Mouse (Mus musculus) hindbrain, embryonic 13.5 days (tissue): ENCODE measurements at regions not wholly inside any gene's neighbourhood (a gene's known extent, or its start where the extent isn't known, plus 50 kb on each side); places are given as distances from the start of the nearest gene placed in this dataset.
"Not testable (repeated sequence)": the region's sequence is repeated elsewhere in the genome, so short reads cannot be mapped to it uniquely, and the experiment has no call there.

Source experiments
- ATAC-seq: fragments of 200-750 bp; cut with Nextera tagmentation; 2 replicates; pipeline ENCODE4 v1.8.0; 2017; ENCODE audit warnings: moderate TSS enrichment; ENCODE audit not compliant: low FRiP score
- H3K27ac ChIP-seq: fragments of 300-500 bp; sonication (generic); 2 replicates; pipeline ENCODE4 v1.5.1; 2015; ENCODE audit warnings: inconsistent platforms, mild to moderate bottlenecking, moderate library complexity
- H3K27me3 ChIP-seq: fragments of 300-500 bp; sonication (generic); 2 replicates; pipeline ENCODE4 v1.6.1; 2015; ENCODE audit warnings: mild to moderate bottlenecking, inconsistent platforms
- H3K36me3 ChIP-seq: fragments of 300-500 bp; sonication (generic); 2 replicates; pipeline ENCODE4 v1.6.1; 2015; ENCODE audit warnings: mild to moderate bottlenecking, inconsistent platforms
- H3K4me1 ChIP-seq: fragments of 300-500 bp; sonication (generic); replicated peaks from 2 replicates; pipeline ENCODE4 v1.6.1; 2015; ENCODE audit warnings: inconsistent platforms
- H3K4me2 ChIP-seq: fragments of 300-500 bp; sonication (generic); 2 replicates; pipeline ENCODE4 v1.6.1; 2015; ENCODE audit warnings: inconsistent platforms, mild to moderate bottlenecking, moderate library complexity
- H3K4me3 ChIP-seq: fragments of 300-500 bp; sonication (generic); 2 replicates; pipeline ENCODE4 v1.5.1; 2015; ENCODE audit warnings: mild to moderate bottlenecking, inconsistent platforms
- H3K9ac ChIP-seq: fragments of 300-500 bp; sonication (generic); 2 replicates; pipeline ENCODE4 v1.6.1; 2015; ENCODE audit warnings: mild to moderate bottlenecking, inconsistent platforms
- H3K9me3 ChIP-seq: fragments of 300-500 bp; sonication (generic); 2 replicates; pipeline ENCODE4 v1.6.1; 2016; ENCODE audit warnings: inconsistent platforms
- WGBS: fragments of 180-500 bp; shearing (Covaris S2); methylation state at CpG from one replicate; pipeline ENCODE4 v1.1.7; 2015; 5-methylcytosine and 5-hydroxymethylcytosine counted together

DNA sequence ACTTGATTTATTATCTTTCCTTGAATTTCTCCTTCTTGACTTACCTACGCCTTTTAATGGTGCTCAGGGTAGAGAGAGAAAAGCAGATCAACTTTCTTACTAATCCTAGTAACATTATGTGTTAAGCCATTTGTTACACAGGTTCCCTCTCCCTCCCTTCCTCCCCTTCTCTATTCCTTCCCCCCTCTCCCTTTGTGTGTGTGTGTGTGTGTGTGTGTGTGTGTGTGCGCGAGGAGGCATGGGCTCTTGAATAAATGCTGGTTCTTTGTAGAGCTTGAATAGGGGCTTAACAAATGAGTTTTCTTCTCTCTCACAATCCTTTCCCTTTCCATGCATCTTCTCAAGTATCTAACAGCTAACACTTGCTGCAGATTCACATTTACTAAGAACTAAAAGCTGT is 160.4 kb upstream of the Meox2 start:
- H3K4me3 ChIP-seq = no peak overlapping the region
- no peak overlapping the region for H3K4me2 ChIP-seq
- no peak overlapping the region for H3K27ac ChIP-seq
- no peaks in the 10 kb centered on the region for H3K4me1 ChIP-seq
- H3K9me3 ChIP-seq = no peaks in the 10 kb centered on the region
- ATAC-seq = no peak
- H3K27me3 ChIP-seq = no peaks in the 10 kb centered on the region
- H3K9ac ChIP-seq = no peak overlapping the region
- 64% methylated on average over 3 of the region's 3 CpGs for WGBS
- no peaks in the 10 kb centered on the region for H3K36me3 ChIP-seq

DNA sequence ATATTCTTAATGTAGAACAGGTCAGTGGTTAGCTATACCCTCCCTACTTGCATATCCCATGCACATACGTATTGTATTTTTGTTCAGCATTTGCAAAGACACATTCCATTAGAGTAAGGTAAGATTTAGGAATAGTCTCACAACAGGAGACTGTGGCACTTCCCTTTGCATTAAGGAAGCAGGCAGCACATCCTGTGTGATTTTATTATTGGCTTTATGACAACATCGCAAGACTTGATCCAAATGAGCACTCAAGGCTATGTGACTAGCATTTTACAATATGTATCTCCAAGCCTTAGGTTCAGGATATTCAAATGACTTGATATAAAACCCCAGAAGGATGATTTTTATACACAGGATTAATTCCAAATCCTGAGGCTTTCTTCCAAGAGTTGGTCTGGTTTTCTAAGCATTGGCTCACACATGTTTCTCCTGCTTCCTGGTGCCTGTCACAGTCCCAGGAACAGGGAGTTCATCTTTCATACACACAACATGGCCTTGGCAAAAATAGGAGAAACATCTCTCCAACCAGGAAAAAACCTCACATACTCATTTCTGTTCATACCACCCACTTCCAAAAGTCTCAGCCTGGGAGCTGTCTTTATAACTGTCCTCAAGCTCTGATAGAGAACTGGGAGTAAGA is 159.1 kb upstream of the Meox2 start:
- no peaks in the 10 kb centered on the region for H3K4me1 ChIP-seq
- H3K36me3 ChIP-seq = no peaks in the 10 kb centered on the region
- no peak overlapping the region for H3K27ac ChIP-seq
- H3K4me3 ChIP-seq = no peak overlapping the region
- ATAC-seq = no peak
- no peak overlapping the region for H3K4me2 ChIP-seq
- H3K27me3 ChIP-seq = no peaks in the 10 kb centered on the region
- WGBS = 92% methylated on average over 2 of the region's 2 CpGs
- H3K9ac ChIP-seq = no peak overlapping the region
- no peaks in the 10 kb centered on the region for H3K9me3 ChIP-seq

DNA sequence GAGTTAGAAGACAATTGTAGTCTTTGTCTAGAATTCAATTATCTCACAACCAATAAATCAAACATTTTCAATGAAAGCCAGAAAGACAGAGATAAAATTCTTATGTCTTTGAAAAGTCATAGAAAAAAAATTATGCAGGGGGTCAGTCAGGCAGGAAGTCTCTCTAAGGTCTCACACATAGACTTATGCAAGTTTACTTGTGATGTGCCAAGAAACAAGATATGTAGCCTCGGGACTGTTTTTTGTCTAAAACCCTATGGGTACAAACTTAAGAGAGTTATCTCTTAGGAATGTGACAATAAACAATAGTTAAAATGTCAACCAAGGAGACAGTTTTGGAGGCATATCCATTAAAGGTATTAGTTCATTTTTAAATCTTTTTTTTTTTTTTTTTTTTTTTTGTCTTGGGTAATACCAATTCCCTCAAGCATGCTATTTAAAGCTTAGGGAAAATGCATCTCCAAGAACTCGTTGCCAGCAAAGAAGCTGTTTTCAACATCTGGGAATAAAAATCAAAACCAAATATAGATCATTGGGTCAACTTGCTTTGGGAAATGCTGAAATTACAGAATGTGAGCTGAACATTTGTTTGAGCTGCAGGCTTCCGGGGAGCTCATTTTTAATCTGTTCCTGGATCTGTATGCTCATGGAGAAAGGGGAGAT is 133.8 kb upstream of the Meox2 start:
- H3K27ac ChIP-seq = no peak overlapping the region
- no peaks in the 10 kb centered on the region for H3K4me1 ChIP-seq
- H3K4me2 ChIP-seq = no peak overlapping the region
- H3K9me3 ChIP-seq = no peaks in the 10 kb centered on the region
- no peak overlapping the region for H3K4me3 ChIP-seq
- no peak for ATAC-seq
- H3K27me3 ChIP-seq = no peaks in the 10 kb centered on the region
- 82% methylated on average over 3 of the region's 3 CpGs for WGBS
- H3K9ac ChIP-seq = no peak overlapping the region
- H3K36me3 ChIP-seq = no peaks in the 10 kb centered on the region

DNA sequence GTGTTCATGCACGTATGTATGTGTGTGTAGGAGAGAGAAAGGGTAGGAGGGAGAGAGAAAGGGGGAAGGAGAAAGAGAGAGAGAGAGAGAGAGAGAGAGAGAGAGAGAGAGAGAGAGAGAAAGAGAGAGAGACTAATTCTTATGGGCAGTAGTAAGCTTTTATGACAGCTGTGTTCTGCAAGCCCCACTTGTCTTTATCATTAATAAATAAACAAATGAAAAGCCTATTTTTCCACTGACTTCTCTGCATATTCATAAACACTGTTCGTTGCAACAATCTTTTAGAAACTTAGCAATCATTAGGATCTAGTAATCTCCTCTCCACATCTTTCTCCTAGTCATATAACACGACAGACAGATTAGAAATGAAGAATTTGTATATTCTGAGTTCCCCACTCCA is 131.2 kb upstream of the Meox2 start:
- no peaks in the 10 kb centered on the region for H3K27me3 ChIP-seq

DNA sequence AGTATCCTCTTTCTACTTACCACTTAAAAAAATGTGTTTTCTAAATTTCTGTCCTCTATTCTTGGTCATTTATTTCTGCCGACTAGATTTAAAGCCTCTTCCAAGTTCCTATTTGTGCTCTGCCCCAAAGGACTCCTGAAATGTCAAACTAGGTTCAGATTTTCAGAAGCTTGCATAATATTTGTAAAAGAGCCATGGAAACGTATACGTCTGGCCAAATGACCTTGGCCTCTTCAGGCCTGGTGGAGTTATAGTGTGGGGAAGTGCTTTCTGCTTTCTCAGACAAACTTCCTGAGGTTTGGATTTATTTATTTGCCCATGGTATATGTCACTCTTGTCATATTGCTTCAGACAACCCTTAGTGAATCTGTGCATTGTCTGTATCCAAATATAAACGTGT is 117.2 kb upstream of the Meox2 start:
- H3K27me3 ChIP-seq = no peaks in the 10 kb centered on the region
- no peaks in the 10 kb centered on the region for H3K9me3 ChIP-seq
- 83% methylated on average over 4 of the region's 4 CpGs for WGBS
- no peak for ATAC-seq
- no peaks in the 10 kb centered on the region for H3K36me3 ChIP-seq
- no peak overlapping the region for H3K27ac ChIP-seq
- no peak overlapping the region for H3K4me2 ChIP-seq
- H3K4me1 ChIP-seq = no peaks in the 10 kb centered on the region
- H3K4me3 ChIP-seq = no peak overlapping the region
- H3K9ac ChIP-seq = no peak overlapping the region

More for the DNA sequence above, 131.2 kb upstream of the Meox2 start:
- H3K9me3 ChIP-seq = no peaks in the 10 kb centered on the region
- H3K4me1 ChIP-seq = no peaks in the 10 kb centered on the region
- no peak for ATAC-seq
- H3K36me3 ChIP-seq = no peaks in the 10 kb centered on the region
- H3K9ac ChIP-seq = no peak overlapping the region
- no peak overlapping the region for H3K4me3 ChIP-seq
- no peak overlapping the region for H3K4me2 ChIP-seq
- no peak overlapping the region for H3K27ac ChIP-seq
- WGBS = 79% methylated on average over 3 of the region's 3 CpGs

DNA sequence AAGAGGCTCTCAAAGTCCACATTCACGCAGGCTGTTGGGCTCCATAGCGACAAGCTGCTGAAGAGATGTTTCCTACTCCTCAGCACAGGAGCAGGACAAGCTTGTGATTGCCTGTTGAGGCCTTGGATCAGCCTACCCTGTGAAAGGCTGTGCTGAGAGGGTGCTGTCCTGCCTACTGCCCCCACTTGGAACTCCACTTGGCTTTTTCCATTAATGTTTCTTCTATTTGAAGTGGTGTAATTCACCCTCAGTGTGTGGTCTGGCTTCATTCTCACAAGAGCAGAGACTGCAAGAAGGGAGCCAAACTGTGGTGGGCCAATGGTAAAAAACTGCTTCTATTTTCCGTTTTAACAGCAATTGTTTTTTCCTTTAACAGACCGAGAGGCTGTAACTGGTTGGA is 116.4 kb upstream of the Meox2 start:
- H3K9ac ChIP-seq = no peak overlapping the region
- no peaks in the 10 kb centered on the region for H3K27me3 ChIP-seq
- no peak overlapping the region for H3K4me2 ChIP-seq
- no peaks in the 10 kb centered on the region for H3K9me3 ChIP-seq
- no peak for ATAC-seq
- WGBS = 81% methylated on average over 4 of the region's 4 CpGs
- H3K4me3 ChIP-seq = no peak overlapping the region
- no peaks in the 10 kb centered on the region for H3K36me3 ChIP-seq
- no peak overlapping the region for H3K27ac ChIP-seq
- H3K4me1 ChIP-seq = no peaks in the 10 kb centered on the region

DNA sequence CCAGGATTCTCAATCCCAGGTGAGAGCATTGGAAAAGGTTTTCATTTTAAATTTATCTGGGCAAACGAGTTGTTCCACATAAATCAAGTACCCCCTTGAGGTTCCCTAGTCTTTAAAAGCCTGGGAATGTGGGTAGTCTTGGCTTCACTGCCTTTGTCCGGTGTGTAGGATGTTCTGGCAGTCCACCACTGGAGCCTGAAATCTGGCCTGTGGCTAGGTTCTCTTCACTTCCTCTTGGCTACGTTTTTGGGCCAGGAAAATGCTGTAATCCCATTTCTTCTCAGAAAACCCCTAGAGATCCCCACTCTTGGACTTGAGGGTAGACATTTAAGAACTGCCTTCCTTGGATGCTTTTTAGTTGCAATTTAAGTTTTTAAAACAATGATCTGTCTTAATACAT is 106.9 kb upstream of the Meox2 start:
- no peak overlapping the region for H3K4me3 ChIP-seq
- no peaks in the 10 kb centered on the region for H3K36me3 ChIP-seq
- H3K4me2 ChIP-seq = no peak overlapping the region
- 82% methylated on average over 3 of the region's 3 CpGs for WGBS
- no peaks in the 10 kb centered on the region for H3K9me3 ChIP-seq
- no peak for ATAC-seq
- H3K4me1 ChIP-seq = no peaks in the 10 kb centered on the region
- no peak overlapping the region for H3K27ac ChIP-seq
- H3K27me3 ChIP-seq = no peaks in the 10 kb centered on the region
- H3K9ac ChIP-seq = no peak overlapping the region

DNA sequence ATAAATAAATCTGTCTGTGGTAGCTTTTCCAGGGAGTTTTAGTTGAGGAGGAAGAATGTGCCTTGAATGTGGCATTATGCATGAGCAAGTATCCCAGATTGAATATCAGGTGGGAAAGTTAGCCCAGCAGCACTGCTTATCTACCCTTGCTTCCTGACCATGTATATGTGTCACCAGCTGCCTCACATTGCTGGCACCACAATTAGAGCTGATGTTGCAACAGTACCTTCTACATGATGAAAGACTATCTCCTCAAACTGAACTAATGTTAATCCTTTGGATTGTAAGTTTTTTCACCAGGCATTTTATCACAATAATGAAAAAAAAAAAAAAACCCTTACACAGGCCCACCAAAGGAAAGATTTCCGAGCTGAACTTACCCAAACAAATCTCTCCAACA is 103.1 kb upstream of the Meox2 start:
- Histone ChIP-seq H3K27ac (no peak overlapping the region), H3K4me2 (no peak overlapping the region), H3K4me3 (no peak overlapping the region), H3K27me3 (no peaks in the 10 kb centered on the region), H3K9ac (no peak overlapping the region), H3K36me3 (no peaks in the 10 kb centered on the region), H3K9me3 (no peaks in the 10 kb centered on the region), H3K4me1 (no peaks in the 10 kb centered on the region)
- 84% methylated on average over 1 of the region's 1 CpGs for WGBS
- no peak for ATAC-seq

DNA sequence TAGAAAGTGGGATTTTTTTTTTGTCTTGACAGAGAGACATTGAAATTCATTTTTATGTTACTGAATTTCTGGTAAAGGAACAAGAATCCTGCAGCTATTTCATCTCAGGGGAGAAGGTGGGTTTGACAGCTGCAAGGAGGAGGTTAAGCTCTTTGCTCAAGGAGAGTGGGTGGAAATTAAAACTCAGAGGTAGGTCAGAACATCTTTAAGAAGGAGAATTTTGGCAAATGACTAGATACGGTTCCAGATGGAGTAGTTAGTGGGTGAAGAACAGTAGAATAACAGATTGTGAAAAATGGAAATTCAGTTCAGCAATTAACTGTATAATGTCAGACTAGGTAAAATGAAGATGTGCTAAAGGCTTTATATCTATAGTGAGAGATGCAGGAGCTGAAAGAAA is 98.0 kb upstream of the Meox2 start:
- no peak overlapping the region for H3K4me2 ChIP-seq
- no peaks in the 10 kb centered on the region for H3K9me3 ChIP-seq
- no peak overlapping the region for H3K9ac ChIP-seq
- H3K27ac ChIP-seq = no peak overlapping the region
- 73% methylated on average over 1 of the region's 1 CpGs for WGBS
- H3K36me3 ChIP-seq = no peaks in the 10 kb centered on the region
- H3K4me3 ChIP-seq = no peak overlapping the region
- ATAC-seq = no peak
- no peaks in the 10 kb centered on the region for H3K27me3 ChIP-seq
- H3K4me1 ChIP-seq = no peaks in the 10 kb centered on the region

DNA sequence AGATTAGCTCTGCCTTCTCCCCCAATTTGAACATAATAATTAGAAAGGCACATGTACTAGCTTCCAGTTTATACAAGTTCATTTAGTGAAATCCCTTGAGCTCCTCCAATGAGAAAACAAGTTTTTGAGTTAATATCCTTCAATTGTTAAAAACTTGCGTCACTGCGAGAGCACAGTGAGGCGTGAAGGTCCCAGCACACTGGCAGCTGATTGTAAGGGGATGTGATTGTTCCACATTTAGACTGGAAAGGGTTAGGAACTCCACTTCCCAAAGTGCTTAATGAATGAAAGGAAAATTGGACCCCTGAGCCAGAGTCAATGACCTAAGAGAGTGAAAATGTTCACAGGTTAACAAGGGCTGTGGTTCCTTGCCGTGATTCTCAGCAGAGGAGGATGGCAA is 93.9 kb upstream of the Meox2 start:
- Histone ChIP-seq H3K27me3 (no peaks in the 10 kb centered on the region), H3K36me3 (no peaks in the 10 kb centered on the region), H3K27ac (no peak overlapping the region), H3K9ac (no peak overlapping the region), H3K4me3 (no peak overlapping the region), H3K9me3 (no peaks in the 10 kb centered on the region), H3K4me2 (no peak overlapping the region), H3K4me1 (no peaks in the 10 kb centered on the region)
- WGBS = 61% methylated on average over 4 of the region's 4 CpGs
- no peak for ATAC-seq

DNA sequence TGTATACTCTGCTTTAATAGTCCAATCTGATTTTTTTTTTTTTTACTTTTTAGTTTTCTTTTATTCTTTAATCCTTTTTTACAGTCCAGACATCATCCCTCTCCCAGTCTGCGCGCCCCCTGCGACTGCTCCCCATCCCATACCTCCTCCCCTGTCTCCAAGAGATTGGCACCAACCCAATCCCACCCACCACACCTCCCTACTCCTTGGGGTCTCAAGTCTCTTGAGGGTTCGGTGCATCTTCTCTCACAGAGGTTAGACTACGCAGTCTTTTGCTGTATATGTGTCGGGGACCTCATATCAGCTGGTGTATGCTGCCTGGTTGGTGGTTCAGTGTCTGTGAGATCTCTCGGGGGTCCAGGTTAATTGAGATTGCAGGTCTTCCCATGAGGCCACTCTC is 93.4 kb upstream of the Meox2 start:
- H3K9ac ChIP-seq, ATAC-seq, H3K4me3 ChIP-seq, H3K27ac ChIP-seq, H3K9me3 ChIP-seq, H3K4me1 ChIP-seq, H3K27me3 ChIP-seq, H3K36me3 ChIP-seq, H3K4me2 ChIP-seq: not testable (repeated sequence)
- WGBS = 90% methylated on average over 7 of the region's 7 CpGs

DNA sequence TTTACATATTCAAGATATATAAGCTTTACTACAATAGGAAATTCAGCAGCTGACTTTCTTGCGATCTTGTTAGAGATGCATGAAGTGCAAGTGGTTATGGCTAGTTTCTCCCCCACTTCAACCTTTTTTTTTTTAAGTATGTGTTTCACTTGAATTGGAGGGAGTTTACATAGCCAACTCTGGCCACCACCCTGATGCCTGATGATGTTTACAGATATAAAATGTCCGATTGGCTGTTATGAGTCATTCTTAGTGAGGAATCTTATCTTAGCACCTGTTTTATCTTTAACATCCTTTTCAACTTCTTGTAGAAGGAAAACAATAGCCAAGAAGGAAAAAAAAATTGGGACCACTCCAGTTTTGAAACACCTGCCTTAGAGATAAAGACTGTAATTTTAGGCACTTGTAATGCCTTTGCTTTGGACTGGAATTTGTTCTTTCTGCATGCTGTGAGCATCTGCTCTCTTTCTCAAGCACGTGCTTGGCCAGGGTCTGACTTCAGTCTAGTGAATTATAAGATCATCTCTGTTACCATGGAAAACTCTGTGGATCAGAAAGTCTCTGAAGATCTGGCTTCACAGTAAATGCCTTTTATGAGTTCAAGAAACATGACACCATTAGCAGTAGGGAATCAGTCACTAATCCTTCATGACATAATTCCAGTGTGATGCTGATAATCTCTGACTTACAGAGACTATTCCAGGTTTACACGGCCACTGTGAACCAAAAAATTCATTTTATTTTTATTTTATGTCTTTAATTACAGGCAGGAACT is 92.7 kb upstream of the Meox2 start:
- Histone ChIP-seq H3K4me2 (no peak overlapping the region), H3K9ac (no peak overlapping the region), H3K9me3 (no peaks in the 10 kb centered on the region), H3K27ac (no peak overlapping the region), H3K4me3 (no peak overlapping the region), H3K36me3 (no peaks in the 10 kb centered on the region), H3K4me1 (no peaks in the 10 kb centered on the region), H3K27me3 (no peaks in the 10 kb centered on the region)
- ATAC-seq = 0 out of 2 replicates have a peak, but pooled peaks have one; percentile 61
- WGBS = 61% methylated on average over 4 of the region's 4 CpGs

DNA sequence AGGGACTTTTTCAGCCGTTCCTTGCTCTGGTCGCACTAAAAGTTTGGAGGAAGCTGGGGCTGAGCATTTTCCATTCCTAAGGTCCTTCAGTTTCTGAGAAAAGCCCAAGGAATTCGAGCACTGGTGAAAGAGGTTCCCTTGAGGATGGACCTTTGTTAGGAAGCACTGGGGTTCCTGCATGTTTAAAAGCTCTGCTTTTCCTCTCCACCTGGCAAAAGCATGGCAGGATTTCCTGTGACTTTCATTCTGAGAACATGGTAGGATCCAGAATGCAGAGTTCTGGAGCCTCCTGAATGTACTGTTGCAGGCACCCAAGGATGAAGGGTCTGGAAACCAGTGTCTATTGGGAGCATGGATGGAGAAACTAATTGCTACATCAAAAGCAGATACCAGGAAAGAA is 61.1 kb upstream of the Meox2 start:
- no peak overlapping the region for H3K27ac ChIP-seq
- 66% methylated on average over 3 of the region's 3 CpGs for WGBS
- H3K9me3 ChIP-seq = no peaks in the 10 kb centered on the region
- H3K27me3 ChIP-seq = no peaks in the 10 kb centered on the region
- H3K36me3 ChIP-seq = no peaks in the 10 kb centered on the region
- H3K4me2 ChIP-seq = no peak overlapping the region
- H3K9ac ChIP-seq = no peak overlapping the region
- no peak overlapping the region for H3K4me3 ChIP-seq
- no peak for ATAC-seq
- H3K4me1 ChIP-seq = no peaks in the 10 kb centered on the region
